Mouse (Mus musculus) testis, adult 2 months (tissue): ENCODE measurements at regions not wholly inside any gene's neighbourhood (a gene's known extent, or its start where the extent isn't known, plus 50 kb on each side); places are given as distances from the start of the nearest gene placed in this dataset.
A peak's percentile ranks its signal among the peaks of the same experiment; 100 is the strongest.

Experiments
- CTCF ChIP-seq: fragments of 200-500 bp; IDR thresholded peaks from 2 replicates; pipeline ENCODE4 v1.5.1; 2012; ENCODE audit warnings: low read depth, mild to moderate bottlenecking, inconsistent platforms, low read length, moderate library complexity; ENCODE audit not compliant: control insufficient read depth, insufficient read depth, insufficient replicate concordance
- POLR2A ChIP-seq: fragments of 200-500 bp; IDR thresholded peaks from 2 replicates; pipeline ENCODE4 v1.6.1; 2012; ENCODE audit warnings: low read depth, mild to moderate bottlenecking, inconsistent platforms, low read length, moderate library complexity; ENCODE audit not compliant: control insufficient read depth

DNA sequence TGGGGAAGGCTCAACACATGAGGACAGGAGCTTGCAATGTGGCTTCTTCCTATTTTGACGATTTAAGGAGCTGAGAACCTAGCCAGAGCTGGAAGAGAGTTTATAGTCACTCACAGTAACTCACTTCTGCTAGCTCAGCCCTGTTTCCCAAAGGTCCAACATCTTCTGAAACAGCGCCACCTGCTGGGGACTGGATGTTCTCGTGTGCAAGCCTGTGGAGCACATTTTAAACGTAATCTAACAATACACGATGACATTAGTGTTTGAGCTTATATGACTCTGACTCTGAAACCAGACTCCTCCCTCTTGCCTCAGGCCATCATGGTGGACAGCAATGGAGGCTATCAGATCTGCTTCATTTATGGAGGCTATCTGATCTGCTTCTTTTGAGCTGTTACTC, 207.7 kb downstream of the Cxcl12 start:
- TF ChIP-seq CTCF = peak; percentile 70; the same call in 1 of the 2 replicates
- TF ChIP-seq POLR2A = no peak
